Mouse (Mus musculus) inflammation-experienced regulatory T-cells, adult 6 months (primary cell): ENCODE data around the gene 4930522L14Rik. TPM values are rescaled to one million over a fixed set of nuclear protein-coding genes. Genes with fewer than 3 reads are reported as not detected.
"Not testable (repeated sequence)": the region's sequence is repeated elsewhere in the genome, so short reads cannot be mapped to it uniquely, and the experiment has no call there.

Experiments used
- ATAC-seq: one replicate; pipeline ENCODE4 v1.8.0; 2017
- polyA plus RNA-seq, 3 experiments: library from polyadenylated mRNA; unstranded; fragments of 100-300 nt; shearing (Covaris generic); gene quantifications; one replicate each; pipeline ENCODE4 v1.2.1; 2017

The 4930522L14Rik gene
- polyA plus RNA-seq = 10 to 100 TPM; 14.6 to 25.5 (median 22.2) TPM

GRCm38 (mm10) chr5:109751391-109752071 lies at the start of gene 4930522L14Rik:
Gene 4930522L14Rik, minus strand, starts transcription at chr5:109751886.
- peak; percentile 96 for ATAC-seq

- ATAC-seq = not testable (repeated sequence)
These were observed 49.8 kb upstream of the 4930522L14Rik start for GRCm38 (mm10) chr5:109801466-109801865.

DNA sequence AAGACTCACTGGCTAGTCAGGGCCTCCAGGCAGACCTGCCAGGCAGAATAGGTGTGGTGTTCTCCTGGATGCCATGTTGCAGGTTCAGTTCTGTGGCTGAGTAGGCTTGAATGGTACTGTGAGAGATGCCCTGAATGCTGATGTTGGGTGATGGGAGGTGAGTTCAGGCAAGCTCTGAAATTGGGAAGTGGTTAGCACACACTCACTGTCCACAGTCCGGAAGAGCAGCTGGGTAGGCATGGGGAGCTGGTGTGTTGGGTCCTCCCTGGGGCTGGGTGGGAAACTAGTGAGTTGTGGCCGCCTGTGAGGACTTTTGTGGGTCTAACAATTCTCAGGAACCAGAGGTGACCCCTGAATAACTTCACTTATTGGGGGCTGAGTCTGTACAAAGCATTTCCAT lies 48.3 kb upstream of the 4930522L14Rik start:
- not testable (repeated sequence) for ATAC-seq

- not testable (repeated sequence) for ATAC-seq
These were observed 45.3 kb upstream of the 4930522L14Rik start for GRCm38 (mm10) chr5:109797017-109797416.

DNA sequence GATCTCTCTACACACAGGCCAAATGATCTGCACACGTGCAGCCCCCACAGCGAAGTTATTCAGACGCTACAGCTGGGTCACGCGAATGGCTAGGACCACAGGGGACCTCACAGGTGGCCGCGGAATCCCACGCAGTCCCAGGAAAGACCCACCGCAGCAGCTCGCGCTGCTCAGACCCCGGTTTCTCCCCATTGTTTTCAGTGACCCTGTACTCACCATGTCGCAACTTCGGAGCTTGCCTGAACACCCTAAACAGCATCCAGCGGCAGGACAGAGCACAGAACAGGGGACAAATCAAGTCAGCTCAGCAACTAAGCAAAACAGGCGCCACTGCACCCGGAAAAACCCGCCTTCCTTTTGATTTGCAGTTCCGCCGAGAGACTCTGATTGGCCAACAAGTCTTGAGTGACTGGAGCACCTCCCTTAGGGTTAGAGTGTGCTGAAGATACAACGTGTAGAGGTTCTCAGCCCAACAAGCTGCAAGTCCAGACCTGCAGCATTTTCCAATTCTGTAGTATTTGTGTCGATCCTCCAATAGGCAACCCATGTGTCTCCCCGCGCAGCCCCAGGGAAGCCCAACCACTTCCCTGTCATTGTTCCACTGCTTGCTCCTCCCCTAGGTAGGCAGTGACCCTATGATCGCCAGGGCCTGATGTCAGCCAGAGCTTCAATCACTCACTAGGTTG lies 44.4 kb upstream of the 4930522L14Rik start:
- ATAC-seq = peak; percentile 98

DNA sequence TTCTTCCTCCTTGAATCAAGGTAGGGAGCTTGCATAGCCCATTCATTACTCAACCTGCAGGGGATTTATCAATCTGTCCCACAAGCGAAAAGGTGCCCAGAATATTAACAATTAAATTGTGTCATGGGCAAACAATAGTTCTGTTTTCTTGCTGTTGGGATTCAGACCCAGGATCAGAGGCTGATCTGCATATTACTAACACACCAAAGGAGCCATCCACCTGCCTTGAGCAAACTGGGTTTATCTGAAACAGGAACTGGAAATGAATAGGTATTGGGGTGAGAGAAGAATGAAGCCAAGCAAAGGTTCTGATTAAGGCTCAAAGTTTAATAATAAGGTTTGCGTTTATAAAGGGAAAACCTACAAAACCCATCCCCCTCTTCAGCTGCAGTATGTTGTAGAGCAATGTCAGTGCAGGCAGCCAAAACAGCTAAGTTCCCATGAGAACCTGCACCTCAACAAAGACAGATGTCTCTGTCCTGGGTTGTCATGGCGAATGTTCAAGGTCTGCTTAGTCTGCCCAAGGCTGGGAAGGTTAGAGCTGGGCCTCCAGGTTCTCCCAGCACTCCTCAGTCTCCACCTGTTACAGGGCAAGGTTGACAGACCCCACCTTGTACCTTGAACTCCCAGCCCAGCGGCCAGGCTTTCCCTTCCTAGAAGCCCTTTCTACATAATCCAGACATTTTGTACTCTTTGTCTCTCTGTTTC lies 541 bp upstream of the 4930522L14Rik start:
- ATAC-seq = not testable (repeated sequence)

DNA sequence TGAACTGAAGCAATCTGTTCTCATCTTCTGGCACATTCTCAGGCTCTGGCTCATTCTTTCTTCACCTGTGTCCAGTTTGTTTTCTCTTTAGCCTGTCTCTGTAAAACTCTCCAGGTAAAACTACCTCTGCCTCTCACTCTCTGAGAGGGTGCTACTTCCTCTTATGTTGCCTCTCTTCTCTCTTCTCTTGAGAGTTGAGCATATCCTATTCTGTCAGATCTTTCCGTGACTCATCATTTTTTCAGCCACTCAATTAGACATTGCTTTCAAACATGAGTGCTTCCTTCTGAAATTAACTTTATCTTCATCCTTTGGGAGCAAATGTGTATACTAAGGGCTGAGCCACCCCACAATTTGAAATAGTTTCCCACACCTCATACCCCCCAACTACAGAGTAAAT lies 6.6 kb downstream of the 4930522L14Rik start:
- ATAC-seq = not testable (repeated sequence)

- ATAC-seq = not testable (repeated sequence)
These were observed 34.3 kb downstream of the 4930522L14Rik start for GRCm38 (mm10) chr5:109717341-109717740.

GRCm38 (mm10) chr5:109691205-109691965 lies 60.3 kb downstream of the 4930522L14Rik start:
- ATAC-seq = peak; percentile 0

- ATAC-seq = peak; percentile 99
These were observed 61.0 kb downstream of the 4930522L14Rik start, which contains the start of gene 5430403G16Rik for GRCm38 (mm10) chr5:109690537-109691201. Gene 5430403G16Rik, minus strand, starts transcription at chr5:109691041.

Other genes starting within 250 kb of the 4930522L14Rik start
- 10 to 100 TPM in 1 of 3 experiments, 1 to 10 TPM in 2; 4.5 to 10.3 (median 7.9) TPM for gene Crlf2, start 192.9 kb downstream of the 4930522L14Rik start, polyA plus RNA-seq
- 10 to 100 TPM in 2 of 3 experiments, 1 to 10 TPM in 1; 6.2 to 13.7 (median 11.9) TPM for gene 5430403G16Rik, start 60.8 kb downstream of the 4930522L14Rik start, polyA plus RNA-seq
- gene Gm15446, start 171.5 kb upstream of the 4930522L14Rik start, polyA plus RNA-seq = 10 to 100 TPM; 13.7 to 28.0 (median 26.3) TPM
- gene Zfp932, start 244.6 kb upstream of the 4930522L14Rik start, polyA plus RNA-seq = 10 to 100 TPM; 25.9 to 42.4 (median 29.8) TPM